Mouse (Mus musculus) embryonic facial prominence, embryonic 13.5 days (tissue): ENCODE measurements around the gene Fam117a. TPM values are rescaled to one million over a fixed set of nuclear protein-coding genes. Genes with fewer than 3 reads are reported as not detected.
A peak's percentile ranks its signal among the peaks of the same experiment; 100 is the strongest.

Experiments
- ATAC-seq: fragments of 200-750 bp; cut with Nextera tagmentation; 2 replicates; pipeline ENCODE4 v1.8.0; 2017; ENCODE audit warnings: low read depth; ENCODE audit not compliant: insufficient number of reproducible peaks, insufficient read depth, low FRiP score, low TSS enrichment
- H3K27ac ChIP-seq: fragments of 300-500 bp; sonication (generic); 2 replicates; pipeline ENCODE4 v1.5.1; 2015; ENCODE audit warnings: moderate library complexity, mild to moderate bottlenecking, inconsistent platforms
- H3K27me3 ChIP-seq: fragments of 300-500 bp; sonication (generic); 2 replicates; pipeline ENCODE4 v1.6.1; 2015; ENCODE audit warnings: mild to moderate bottlenecking, inconsistent platforms
- H3K36me3 ChIP-seq: fragments of 300-500 bp; sonication (generic); 2 replicates; pipeline ENCODE4 v1.6.1; 2015; ENCODE audit warnings: mild to moderate bottlenecking, inconsistent platforms
- H3K4me1 ChIP-seq: fragments of 300-500 bp; sonication (generic); 2 replicates; pipeline ENCODE4 v1.6.1; 2015; ENCODE audit warnings: inconsistent platforms
- H3K4me2 ChIP-seq: fragments of 300-500 bp; sonication (generic); 2 replicates; pipeline ENCODE4 v1.6.1; 2015; ENCODE audit warnings: moderate library complexity, mild to moderate bottlenecking, inconsistent platforms
- H3K4me3 ChIP-seq: fragments of 300-500 bp; sonication (generic); 2 replicates; pipeline ENCODE4 v1.5.1; 2015; ENCODE audit warnings: mild to moderate bottlenecking, inconsistent platforms
- H3K9ac ChIP-seq: fragments of 300-500 bp; sonication (generic); 2 replicates; pipeline ENCODE4 v1.6.1; 2015; ENCODE audit warnings: mild to moderate bottlenecking, inconsistent platforms
- H3K9me3 ChIP-seq: fragments of 300-500 bp; sonication (generic); 2 replicates; pipeline ENCODE4 v1.6.1; 2016; ENCODE audit warnings: inconsistent platforms
- WGBS: fragments of 180-500 bp; shearing (Covaris S2); methylation state at CpG from one replicate; pipeline ENCODE4 v1.1.7; 2015; ENCODE audit warnings: mixed read lengths; 5-methylcytosine and 5-hydroxymethylcytosine counted together
- polyA plus RNA-seq: library from polyadenylated mRNA; unstranded; fragments of >200 nt; fragmentation: Nextera tagmentation; extraction: Ambion mirVana; gene quantifications from 2 replicates; pipeline ENCODE4 v1.2.1, GENCODE M21; 2015

The Fam117a gene
- polyA plus RNA-seq, 1 experiment from 2014 or later: 17.4 TPM

- WGBS: under 1% methylated on average over 42 of the region's 42 CpGs
- H3K27ac ChIP-seq: peak within 1 kb of the TSS; percentile 88
- H3K27me3 ChIP-seq: no peaks in the 10 kb centered on the region
- peak; percentile 87 for ATAC-seq
- peaks cover 8% of the 10 kb centered on the region for H3K4me1 ChIP-seq
- H3K9ac ChIP-seq: peak within 1 kb of the TSS; percentile 90
- peak within 1 kb of the TSS; percentile 65 for H3K4me2 ChIP-seq
- peak within 1 kb of the TSS; percentile 91 for H3K4me3 ChIP-seq
- H3K36me3 ChIP-seq: peaks cover 57% of the 10 kb centered on the region
- H3K9me3 ChIP-seq: no peaks in the 10 kb centered on the region
Observed at GRCm38 (mm10) chr11:95384319-95384972, 47.6 kb downstream of the Fam117a start, which contains the start of gene Slc35b1. Gene Slc35b1 (plus strand): TSS chr11:95384692.

- peaks cover 58% of the 10 kb centered on the region for H3K36me3 ChIP-seq
- under 1% methylated on average over 14 of the region's 14 CpGs for WGBS
- ATAC-seq: no peak
Observed at GRCm38 (mm10) chr11:95384973-95385320, 48.1 kb downstream of the Fam117a start.

GRCm38 (mm10) chr11:95387354-95387753, 50.5 kb downstream of the Fam117a start:
- Histone ChIP-seq H3K27me3 (no peaks in the 10 kb centered on the region), H3K9ac (no peak overlapping the region), H3K27ac (no peak overlapping the region), H3K36me3 (peaks cover 61% of the 10 kb centered on the region), H3K9me3 (no peaks in the 10 kb centered on the region), H3K4me3 (no peak overlapping the region), H3K4me2 (no peak overlapping the region), H3K4me1 (peaks cover 15% of the 10 kb centered on the region)
- ATAC-seq: no peak
- 90% methylated on average over 7 of the region's 7 CpGs for WGBS

More at GRCm38 (mm10) chr11:95384973-95385320, 48.1 kb downstream of the Fam117a start:
- H3K4me3 ChIP-seq: peak overlapping the region; percentile 91
- peak overlapping the region; percentile 65 for H3K4me2 ChIP-seq
- peaks cover 8% of the 10 kb centered on the region for H3K4me1 ChIP-seq
- H3K27ac ChIP-seq: peak overlapping the region; percentile 88
- no peaks in the 10 kb centered on the region for H3K27me3 ChIP-seq
- peak overlapping the region; percentile 90 for H3K9ac ChIP-seq
- H3K9me3 ChIP-seq: no peaks in the 10 kb centered on the region

GRCm38 (mm10) chr11:95389006-95389405, 52.2 kb downstream of the Fam117a start:
- Histone ChIP-seq H3K27me3 (no peaks in the 10 kb centered on the region), H3K9me3 (no peaks in the 10 kb centered on the region), H3K4me3 (no peak overlapping the region), H3K27ac (no peak overlapping the region), H3K4me1 (peaks cover 30% of the 10 kb centered on the region), H3K4me2 (no peak overlapping the region), H3K36me3 (peaks cover 61% of the 10 kb centered on the region), H3K9ac (no peak overlapping the region)
- WGBS: 71% methylated on average over 3 of the region's 3 CpGs
- ATAC-seq: no peak

DNA sequence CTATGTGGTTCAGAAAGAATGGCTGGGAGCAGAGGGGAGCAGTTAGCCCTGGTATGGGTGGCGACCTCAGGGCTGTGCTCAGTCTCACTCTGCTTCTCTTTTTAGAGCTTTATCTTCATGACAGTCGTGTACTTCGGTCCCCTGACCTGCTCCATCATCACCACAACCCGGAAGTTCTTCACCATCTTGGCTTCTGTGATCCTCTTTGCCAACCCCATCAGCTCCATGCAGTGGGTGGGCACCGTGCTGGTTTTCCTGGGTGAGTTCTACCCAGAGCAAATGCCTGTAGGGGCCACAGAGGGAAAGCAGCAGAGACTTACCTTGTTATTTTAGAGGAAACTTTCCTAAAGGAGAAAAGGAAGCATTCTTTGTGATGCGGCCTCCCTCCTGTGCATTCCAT, 53.6 kb downstream of the Fam117a start:
- Histone ChIP-seq H3K9ac (no peak overlapping the region), H3K9me3 (no peaks in the 10 kb centered on the region), H3K4me1 (peaks cover 32% of the 10 kb centered on the region), H3K4me2 (no peak overlapping the region), H3K36me3 (peaks cover 61% of the 10 kb centered on the region), H3K27ac (no peak overlapping the region), H3K27me3 (no peaks in the 10 kb centered on the region), H3K4me3 (no peak overlapping the region)
- ATAC-seq: no peak
- WGBS: 94% methylated on average over 6 of the region's 6 CpGs

DNA sequence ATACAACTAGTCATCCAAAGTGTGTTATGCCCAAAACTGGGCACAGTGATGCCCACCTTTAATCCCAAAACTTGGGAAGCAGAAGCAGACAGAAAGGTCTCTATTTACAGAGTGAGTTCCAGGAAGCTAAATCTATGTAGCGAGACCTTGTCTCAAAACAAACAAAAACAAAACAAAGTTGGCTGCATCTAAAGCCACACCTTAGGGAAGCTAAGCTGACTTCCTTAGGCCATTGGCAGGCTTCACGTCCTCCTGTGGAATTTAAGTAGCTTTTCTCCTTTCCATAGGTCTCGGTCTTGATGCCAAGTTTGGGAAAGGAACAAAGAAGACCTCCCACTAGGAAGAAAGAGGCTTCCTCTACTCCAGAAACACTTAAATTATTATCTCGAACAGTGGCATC, 54.4 kb downstream of the Fam117a start:
- no peak overlapping the region for H3K27ac ChIP-seq
- peaks cover 61% of the 10 kb centered on the region for H3K36me3 ChIP-seq
- no peak overlapping the region for H3K4me3 ChIP-seq
- no peaks in the 10 kb centered on the region for H3K27me3 ChIP-seq
- no peak for ATAC-seq
- no peaks in the 10 kb centered on the region for H3K9me3 ChIP-seq
- H3K9ac ChIP-seq: no peak overlapping the region
- 65% methylated on average over 4 of the region's 4 CpGs for WGBS
- peaks cover 25% of the 10 kb centered on the region for H3K4me1 ChIP-seq
- H3K4me2 ChIP-seq: no peak overlapping the region

DNA sequence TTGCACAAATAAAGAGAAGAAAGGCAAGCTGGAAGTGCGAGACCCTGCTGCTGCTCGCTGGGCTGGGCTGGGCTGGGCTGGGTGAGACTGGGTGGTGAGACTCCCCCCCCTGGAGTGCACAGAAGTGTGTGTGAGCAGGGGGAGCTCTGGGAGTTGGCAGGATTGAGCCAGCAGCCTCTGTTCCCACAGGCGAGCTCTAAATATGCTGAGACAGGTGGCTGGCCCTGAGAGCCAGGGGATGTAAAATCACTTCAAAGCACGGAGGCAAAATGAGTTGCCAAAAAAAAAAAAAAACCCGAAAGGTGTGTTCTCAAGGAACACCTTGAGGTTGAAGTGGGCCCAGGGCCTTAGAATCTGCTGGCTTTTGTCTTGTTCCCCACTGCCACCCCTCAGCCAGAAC, 54.9 kb downstream of the Fam117a start:
- peak overlapping the region; percentile 83 for H3K27ac ChIP-seq
- H3K36me3 ChIP-seq: peaks cover 56% of the 10 kb centered on the region
- no peaks in the 10 kb centered on the region for H3K27me3 ChIP-seq
- H3K4me2 ChIP-seq: 0 out of 2 replicates have a peak overlapping the region, but pooled peaks have one; percentile 22
- no peaks in the 10 kb centered on the region for H3K9me3 ChIP-seq
- H3K4me1 ChIP-seq: peaks cover 25% of the 10 kb centered on the region
- no peak overlapping the region for H3K9ac ChIP-seq
- 58% methylated on average over 5 of the region's 5 CpGs for WGBS
- no peak overlapping the region for H3K4me3 ChIP-seq
- no peak for ATAC-seq

GRCm38 (mm10) chr11:95392223-95392667, 55.4 kb downstream of the Fam117a start:
- Histone ChIP-seq H3K4me1 (peaks cover 25% of the 10 kb centered on the region), H3K9me3 (no peaks in the 10 kb centered on the region), H3K36me3 (peaks cover 51% of the 10 kb centered on the region), H3K9ac (no peak overlapping the region), H3K4me2 (0 out of 2 replicates have a peak overlapping the region, but pooled peaks have one; percentile 22), H3K27me3 (no peaks in the 10 kb centered on the region), H3K4me3 (no peak overlapping the region), H3K27ac (peak overlapping the region; percentile 83)
- 50% methylated on average over 7 of the region's 7 CpGs for WGBS
- ATAC-seq: no peak

DNA sequence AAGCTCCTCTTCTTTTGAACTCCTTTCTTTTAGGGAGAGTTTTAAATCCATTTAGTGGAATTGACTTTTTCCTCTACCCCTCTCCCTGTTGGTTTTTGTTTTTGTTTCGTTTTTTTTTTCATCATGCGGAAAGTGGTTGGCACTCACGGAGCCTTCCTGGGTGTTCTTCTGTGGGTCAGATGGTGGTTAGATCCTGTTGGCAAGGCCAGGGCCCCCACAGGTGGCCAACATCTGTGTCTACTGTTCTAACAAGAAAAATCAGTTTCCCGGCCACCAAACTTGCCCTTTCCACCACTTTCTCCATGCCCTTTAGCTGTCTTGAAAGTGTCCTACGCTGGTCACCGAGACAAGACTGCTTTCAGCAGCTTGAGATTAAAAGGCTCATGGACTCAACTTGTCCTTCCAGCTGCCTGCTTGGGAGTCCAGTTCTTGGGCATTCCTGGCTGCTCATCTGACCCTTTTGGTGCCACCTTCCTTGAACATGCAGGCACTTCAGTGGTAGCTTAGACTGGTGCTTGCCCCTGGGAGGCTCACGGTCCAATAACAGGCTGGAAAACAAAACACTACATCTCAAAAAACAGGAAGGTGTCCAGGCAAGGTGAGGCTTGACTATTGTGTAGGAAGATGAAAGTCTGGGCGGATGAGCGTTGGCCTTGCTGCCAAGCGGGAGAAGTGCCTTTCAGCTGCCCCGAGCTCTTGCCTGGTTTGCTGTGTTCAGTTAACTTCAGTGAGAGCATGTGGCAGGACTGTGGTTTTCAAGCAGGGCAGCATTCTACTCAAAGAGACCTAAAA, 56.1 kb downstream of the Fam117a start:
- Histone ChIP-seq H3K27me3 (no peaks in the 10 kb centered on the region), H3K9me3 (no peaks in the 10 kb centered on the region), H3K36me3 (peaks cover 44% of the 10 kb centered on the region), H3K9ac (no peak overlapping the region; the same call in 1 of the 2 replicates), H3K27ac (peak overlapping the region; percentile 83), H3K4me1 (peaks cover 25% of the 10 kb centered on the region), H3K4me3 (no peak overlapping the region), H3K4me2 (no peak overlapping the region)
- ATAC-seq: no peak
- WGBS: 63% methylated on average over 11 of the region's 11 CpGs

- H3K4me2 ChIP-seq: no peak overlapping the region
- peaks cover 39% of the 10 kb centered on the region for H3K36me3 ChIP-seq
- peak; percentile 48; the same call in 1 of the 2 replicates for ATAC-seq
- no peaks in the 10 kb centered on the region for H3K9me3 ChIP-seq
- no peak overlapping the region for H3K4me3 ChIP-seq
- H3K27me3 ChIP-seq: no peaks in the 10 kb centered on the region
- H3K27ac ChIP-seq: peak overlapping the region; percentile 83
- H3K4me1 ChIP-seq: peaks cover 31% of the 10 kb centered on the region
- WGBS: 23% methylated on average over 5 of the region's 5 CpGs
- no peak overlapping the region; the same call in 1 of the 2 replicates for H3K9ac ChIP-seq
Observed at GRCm38 (mm10) chr11:95393500-95393816, 56.6 kb downstream of the Fam117a start.

DNA sequence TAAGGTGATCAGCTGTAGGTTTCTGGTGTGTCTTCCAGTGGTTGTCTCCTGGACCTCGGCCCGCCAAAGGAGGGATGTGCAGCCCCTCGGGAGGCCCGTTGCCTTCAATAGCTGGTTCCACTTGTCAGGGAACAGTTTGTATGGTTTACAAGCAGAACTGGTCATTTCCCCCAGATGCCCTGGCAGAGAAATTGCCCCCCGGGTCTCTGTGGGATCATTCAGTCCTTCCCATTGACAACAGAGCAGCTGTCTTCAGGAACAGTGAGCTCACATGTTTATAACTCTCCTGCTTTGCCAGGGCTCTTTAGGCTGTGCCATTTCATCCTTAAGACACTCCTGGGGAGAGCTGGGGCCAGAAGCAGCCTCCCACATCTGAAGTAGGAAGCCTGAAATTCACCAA, 57.3 kb downstream of the Fam117a start:
- ATAC-seq: no peak
- Histone ChIP-seq H3K9ac (no peak overlapping the region), H3K4me1 (peaks cover 31% of the 10 kb centered on the region), H3K27ac (peak overlapping the region; percentile 83; the same call in 1 of the 2 replicates), H3K27me3 (0 out of 2 replicates have a peak, but pooled peaks cover under 1% of the 10 kb centered on the region), H3K4me2 (no peak overlapping the region), H3K36me3 (peaks cover 32% of the 10 kb centered on the region), H3K9me3 (no peaks in the 10 kb centered on the region), H3K4me3 (no peak overlapping the region)
- 44% methylated on average over 5 of the region's 5 CpGs for whole genome bisulfite sequencing
